8 mouse cellular contexts compared by ENCODE assay signal in the genomic region with DNA sequence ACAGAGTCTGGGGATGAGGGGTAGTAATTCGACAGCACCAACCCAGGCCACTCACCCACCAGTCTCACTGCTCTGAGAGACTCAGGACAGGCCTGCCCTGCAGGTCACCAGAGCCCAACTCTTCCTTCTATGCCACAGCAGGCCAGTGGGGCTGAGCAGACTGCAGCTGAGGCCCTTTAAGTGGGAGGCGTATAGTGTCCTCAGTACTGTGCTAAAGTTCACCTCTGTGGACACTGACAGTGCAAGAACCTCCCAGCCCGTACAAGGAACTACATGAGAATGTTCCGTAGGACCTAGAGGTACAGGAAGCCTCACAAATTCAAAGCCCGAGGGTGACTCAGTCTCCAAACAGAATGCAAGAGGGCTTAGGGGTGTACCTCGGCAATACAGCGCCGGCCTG.
DNase-seq lines count a peak whose midpoint lies in the region; ATAC-seq and TF ChIP-seq lines count a peak whose summit lies in the region.

No protein-coding gene starts in this region.

- WGBS in heart, adult 2 months: 62% methylated on average over 8 of the region's 8 CpGs
- WGBS in intestine, embryonic 14.5 days: 76% methylated on average over 8 of the region's 8 CpGs
- WGBS in liver, embryonic 14.5 days (ENCODE audit: insufficient replicate concordance): 78% methylated on average over 8 of the region's 8 CpGs

- H3K4me2 ChIP-seq in intestine, embryonic 14.5 days (ENCODE audit: low read length): no peak overlapping the region
- H3K4me2 ChIP-seq in liver, embryonic 14.5 days (ENCODE audit: low read depth): no peak overlapping the region

- peaks cover 29% of the 10 kb centered on the region for H3K4me1 ChIP-seq in heart, adult 2 months (ENCODE audit: control insufficient read depth, insufficient read depth, low read length)
- peaks cover 13% of the 10 kb centered on the region for H3K4me1 ChIP-seq in intestine, embryonic 14.5 days (replicated peaks; ENCODE audit: control insufficient read depth, insufficient read depth, low read length)
- peaks cover 0 to 22% of the 10 kb centered on the region in 2 experiments for H3K4me1 ChIP-seq in liver, embryonic 14.5 days (replicated peaks; ENCODE audit: control insufficient read depth in 2 of 2, insufficient read depth in 2 of 2, low read length in 1 of 2)

- DNase-seq in heart, adult 2 months: no peak
- DNase-seq in heart, postnatal 4 days: no peak
- DNase-seq in adipocyte (ENCODE audit: low spot score): peak; percentile 60
- no peak for DNase-seq in intestine, embryonic 14.5 days (ENCODE audit: low spot score)
- DNase-seq in liver, embryonic 14.5 days (ENCODE audit: low read depth in 3 of 3, low spot score in 3 of 3): no peak
- no peak for DNase-seq in gastrocnemius, postnatal 36 days
- DNase-seq in thymus, postnatal 10 days (ENCODE audit: low spot score in 2 of 2): no peak
- no peak for DNase-seq in cerebellum, adult 18-20 months

- no peak for TF ChIP-seq EP300 in heart, adult 2 months (IDR thresholded peaks at IDR 0.05; ENCODE audit: insufficient read depth, low read depth, low read length)
- TF ChIP-seq EP300 in liver, embryonic 14.5 days (IDR thresholded peaks at IDR 0.05; ENCODE audit: low read depth): no peak

- peak overlapping the region; percentile 45 for H3K27ac ChIP-seq in heart, adult 2 months
- H3K27ac ChIP-seq in intestine, embryonic 14.5 days (ENCODE audit: low read depth): peak overlapping the region; percentile 84; the same call in 1 of the 2 replicates
- no peak overlapping the region for H3K27ac ChIP-seq in liver, embryonic 14.5 days

- H3K36me3 ChIP-seq in heart, adult 2 months (ENCODE audit: control insufficient read depth, insufficient read depth, low read length): no peaks in the 10 kb centered on the region
- H3K36me3 ChIP-seq in intestine, embryonic 14.5 days (ENCODE audit: control insufficient read depth, insufficient read depth, low read length): no peaks in the 10 kb centered on the region
- no peaks in the 10 kb centered on the region for H3K36me3 ChIP-seq in liver, embryonic 14.5 days (replicated peaks; ENCODE audit: control insufficient read depth, insufficient read depth, low read depth)

- peaks cover 6% of the 10 kb centered on the region; the same call in 1 of the 2 replicates for H3K79me2 ChIP-seq in heart, adult 2 months (replicated peaks; ENCODE audit: control insufficient read depth, insufficient read depth, low read length)

- TF ChIP-seq POLR2A in heart, adult 2 months (IDR thresholded peaks at IDR 0.05; ENCODE audit: insufficient read depth, low read depth, low read length): no peak

- peak; percentile 48 for ATAC-seq in intestine, embryonic 14.5 days (replicated peaks; ENCODE audit: low FRiP score, low TSS enrichment, low read depth)
- ATAC-seq in liver, embryonic 14.5 days (ENCODE audit: insufficient read depth): 0 out of 2 replicates have a peak, but pooled peaks have one; percentile 24

- no peaks in the 10 kb centered on the region for H3K9me3 ChIP-seq in intestine, embryonic 14.5 days (ENCODE audit: control insufficient read depth, low read length)
- no peaks in the 10 kb centered on the region for H3K9me3 ChIP-seq in liver, embryonic 14.5 days (ENCODE audit: control insufficient read depth, low read length)

- H3K4me3 ChIP-seq in heart, adult 2 months: no peak overlapping the region
- H3K4me3 ChIP-seq in intestine, embryonic 14.5 days (ENCODE audit: low read depth, low read length): no peak overlapping the region
- no peak overlapping the region for H3K4me3 ChIP-seq in liver, embryonic 14.5 days (ENCODE audit: insufficient read depth in 1 of 2, low read depth in 2 of 2, low read length in 2 of 2)

- no peak overlapping the region; the same call in 1 of the 2 replicates for H3K9ac ChIP-seq in heart, adult 2 months (ENCODE audit: low read depth, low read length)
- H3K9ac ChIP-seq in intestine, embryonic 14.5 days (ENCODE audit: low read length): no peak overlapping the region
- no peak overlapping the region for H3K9ac ChIP-seq in liver, embryonic 14.5 days (replicated peaks)

- TF ChIP-seq CTCF in heart, adult 2 months (IDR thresholded peaks at IDR 0.05): no peak
- TF ChIP-seq CTCF in liver, embryonic 14.5 days (IDR thresholded peaks at IDR 0.05; ENCODE audit: low read depth): no peak

- no peaks in the 10 kb centered on the region for H3K27me3 ChIP-seq in heart, adult 2 months (ENCODE audit: control insufficient read depth, insufficient read depth, low read length)
- H3K27me3 ChIP-seq in intestine, embryonic 14.5 days (replicated peaks; ENCODE audit: control insufficient read depth, insufficient read depth, low read length): no peaks in the 10 kb centered on the region
- H3K27me3 ChIP-seq in liver, embryonic 14.5 days (ENCODE audit: control insufficient read depth, insufficient read depth, low read length): no peaks in the 10 kb centered on the region

- intact Hi-C loops in heart, adult 2 months (cut with DNase I): no loop called here
- intact Hi-C loops in gastrocnemius, postnatal 36 days (cut with DNase I): no loop called here
